Mouse (Mus musculus): Measurements from ENCODE around the gene Scai.
"Not testable (repeated sequence)": the region's sequence is repeated elsewhere in the genome, so short reads cannot be mapped to it uniquely, and the experiment has no call there.

Scai gene

DNA sequence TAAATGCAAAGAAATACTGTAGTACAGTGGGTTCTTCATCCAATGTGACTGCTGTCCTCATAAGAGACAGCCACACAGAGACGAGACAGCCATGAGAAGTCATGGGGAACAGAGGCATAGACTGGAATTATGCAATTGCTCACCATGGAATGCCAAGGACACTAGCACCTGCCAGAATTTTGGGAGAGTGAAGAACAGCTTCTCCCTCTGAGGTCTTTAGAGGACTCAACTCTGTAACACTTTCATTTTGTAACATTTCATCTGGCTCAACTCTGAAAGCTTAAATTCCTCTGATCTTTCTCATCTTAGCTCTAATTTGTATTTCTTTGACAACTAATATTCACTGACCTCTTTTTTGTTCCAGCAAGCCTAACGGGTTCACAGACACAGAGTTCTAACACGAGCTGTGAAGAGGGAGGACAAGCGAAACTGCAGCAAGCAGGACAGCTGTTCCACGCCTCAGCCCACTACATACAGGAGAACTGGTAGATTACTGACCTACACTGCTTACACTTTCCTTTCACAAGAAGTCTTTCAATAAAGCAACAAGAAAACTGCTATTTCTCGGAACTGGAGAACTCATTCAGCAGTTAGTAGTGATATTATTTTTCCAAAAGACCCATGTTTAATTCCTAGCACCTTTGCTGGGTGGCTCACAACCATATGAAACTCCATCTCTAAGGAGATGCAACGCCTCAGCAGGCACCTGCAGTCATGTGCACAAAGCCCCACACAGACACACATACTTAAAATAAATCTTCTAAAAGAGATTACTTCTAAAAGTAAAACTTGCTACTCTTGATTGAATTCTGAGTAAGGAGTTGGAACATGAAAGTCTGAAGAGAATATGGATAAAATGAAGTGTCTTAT, 49.7 kb downstream of the Scai start:
- DNase-seq (ENCODE audit: low spot score in 2 of 2), result no peak

DNA sequence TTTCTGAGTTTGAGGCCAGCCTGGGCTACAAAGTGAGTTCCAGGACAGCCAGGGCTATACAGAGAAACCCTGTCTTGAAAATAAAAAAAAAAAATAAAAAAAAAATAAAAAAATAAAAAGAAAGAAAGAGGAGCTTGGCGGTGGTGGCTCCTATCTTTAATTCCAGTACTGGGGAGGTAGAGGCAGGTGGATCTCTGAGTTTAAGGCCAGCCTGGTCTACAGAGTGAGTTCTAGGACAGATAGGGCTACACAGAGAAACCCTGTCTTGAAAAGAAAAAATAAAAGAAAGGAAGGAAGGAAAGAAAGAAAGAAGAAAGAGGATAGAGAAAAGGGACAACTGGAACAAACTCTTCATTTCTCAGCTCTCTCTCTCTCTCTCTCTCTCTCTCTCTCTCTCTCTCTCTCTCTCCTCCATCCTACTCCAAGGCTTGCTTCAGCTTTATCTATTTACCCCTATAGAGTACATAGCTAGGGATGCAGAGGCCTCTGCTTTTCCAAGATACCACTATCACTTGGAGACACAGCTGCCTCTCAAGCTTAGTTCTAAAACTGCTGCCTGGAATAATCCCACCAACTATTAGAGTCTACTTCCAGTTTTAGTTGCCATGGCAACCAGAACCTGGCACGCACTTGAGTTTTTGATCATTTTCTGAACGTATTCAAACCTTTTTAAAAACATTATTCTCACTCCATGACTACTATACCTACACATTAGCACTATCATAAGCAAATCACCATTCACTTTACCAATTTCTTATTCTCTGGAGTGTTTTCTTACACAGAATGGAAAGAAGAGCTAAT, 60.8 kb downstream of the Scai start:
- peak in 1 of 2 experiments; percentile 12 for DNase-seq (ENCODE audit: low spot score in 2 of 2)

DNA sequence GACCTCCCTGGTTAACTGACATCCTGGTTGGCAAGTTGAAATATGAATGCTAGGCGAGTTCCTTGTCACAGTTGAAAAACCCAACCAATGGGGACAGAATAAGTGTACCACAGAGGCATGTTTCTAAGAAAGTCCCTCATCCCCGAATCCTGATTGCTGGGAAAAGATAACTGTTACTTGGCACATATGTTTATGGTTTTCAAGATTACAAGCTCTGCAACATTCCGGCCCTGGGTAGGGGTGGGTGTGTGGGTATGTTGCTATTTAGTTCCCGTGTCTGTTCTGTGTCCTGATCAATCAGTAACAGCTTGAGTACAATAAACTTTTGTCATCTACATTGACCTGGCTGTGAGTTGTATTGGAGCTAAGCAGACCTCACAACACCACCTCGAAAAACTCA, 66.4 kb downstream of the Scai start:
- no peak for DNase-seq (ENCODE audit: low spot score in 2 of 2)

DNA sequence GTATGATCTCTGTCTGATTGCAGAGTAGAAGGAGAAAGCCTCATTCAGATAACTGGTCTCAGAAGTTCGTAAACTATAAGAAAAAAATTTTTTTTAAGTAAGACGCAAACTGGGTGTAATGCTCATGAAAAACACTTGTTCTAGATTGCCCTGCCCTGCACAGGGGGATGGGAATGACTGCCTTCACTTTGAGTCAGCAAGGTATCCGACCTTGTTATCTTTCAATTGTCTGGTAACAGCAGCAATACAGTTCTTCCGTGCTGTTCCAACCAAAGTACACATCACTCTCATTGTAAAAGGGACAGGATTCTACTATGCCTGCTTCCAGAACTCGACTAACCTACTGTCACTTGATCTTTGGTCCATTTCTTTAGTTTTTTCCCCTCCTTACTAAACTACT, 69.4 kb downstream of the Scai start:
- DNase-seq (ENCODE audit: low spot score in 2 of 2), result no peak

DNA sequence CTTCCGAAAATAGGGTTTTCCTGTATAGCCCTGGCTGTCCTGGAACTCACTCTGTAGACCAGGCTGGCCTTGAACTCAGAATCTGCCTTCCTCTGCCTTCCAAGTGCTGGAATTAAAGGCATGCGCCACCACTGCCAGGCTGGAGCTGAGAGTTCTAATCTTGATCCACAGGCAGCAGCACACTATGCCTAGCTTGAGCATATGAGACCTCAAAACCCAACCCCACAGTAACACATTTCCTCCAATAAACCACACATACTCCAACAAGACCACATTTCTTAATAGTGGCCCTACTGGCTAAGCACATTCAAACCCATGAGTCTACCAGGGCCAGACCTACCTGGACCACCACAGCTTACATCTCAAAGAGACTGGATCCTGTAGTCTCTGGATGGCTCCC, 74.0 kb downstream of the Scai start:
- DNase-seq (ENCODE audit: low spot score in 2 of 2), result no peak

DNA sequence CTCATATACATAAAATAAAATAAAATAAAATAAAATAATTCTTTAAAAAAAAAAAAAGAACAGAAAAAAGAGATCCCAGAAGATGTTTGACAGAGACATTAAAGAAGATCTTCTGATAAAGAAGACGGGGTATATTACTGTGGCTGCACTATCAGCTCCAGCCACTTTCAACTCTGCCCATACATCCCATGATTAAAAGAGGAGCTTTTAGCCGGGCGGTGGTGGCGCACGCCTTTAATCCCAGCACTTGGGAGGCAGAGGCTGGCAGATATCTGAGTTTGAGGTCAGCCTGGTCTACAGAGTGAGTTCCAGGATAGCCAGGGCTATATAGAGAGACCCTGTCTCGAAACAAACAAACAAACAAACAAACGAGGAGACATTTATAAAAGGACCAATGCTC, 76.4 kb downstream of the Scai start:
- DNase-seq (ENCODE audit: low spot score in 2 of 2), result no peak

DNA sequence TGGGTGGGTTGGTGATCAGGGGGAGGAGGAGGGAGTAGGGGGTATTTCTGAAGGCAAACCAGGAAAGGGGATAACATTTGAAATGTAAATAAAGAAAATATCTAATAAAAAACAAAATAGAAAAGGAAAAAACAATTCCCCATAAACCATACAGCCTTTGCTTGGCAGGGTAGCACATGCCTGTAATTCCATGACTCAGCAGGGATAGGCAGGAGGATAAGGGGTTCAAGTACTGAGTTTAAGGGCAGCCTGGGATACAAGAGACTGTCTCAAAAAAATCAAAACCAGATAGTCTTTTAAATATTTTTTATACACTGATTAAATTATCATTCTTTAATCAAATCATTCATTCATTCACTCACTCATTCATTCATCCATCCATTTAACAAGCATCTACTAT, 80.0 kb downstream of the Scai start:
- no peak for DNase-seq (ENCODE audit: low spot score in 2 of 2)

DNA sequence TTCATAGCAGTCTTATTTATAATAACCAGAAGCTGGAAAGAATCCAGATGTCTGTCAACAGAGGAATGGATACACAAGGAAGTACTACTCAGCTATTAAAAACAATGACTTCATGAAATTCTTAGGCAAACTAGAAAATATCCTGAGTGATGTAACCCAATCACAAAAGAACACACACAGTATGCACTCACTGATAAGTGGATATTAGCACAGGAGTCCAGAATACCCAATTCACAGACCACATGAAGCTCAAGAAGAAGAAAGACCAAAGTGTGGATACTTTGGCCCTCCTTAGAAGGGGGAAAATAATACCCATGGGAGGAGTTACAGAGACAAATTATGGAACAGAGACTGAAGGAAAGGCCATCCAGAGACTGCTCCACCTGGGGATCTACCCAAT, 80.8 kb downstream of the Scai start:
- DNase-seq (ENCODE audit: low spot score in 2 of 2), result not testable (repeated sequence)

DNA sequence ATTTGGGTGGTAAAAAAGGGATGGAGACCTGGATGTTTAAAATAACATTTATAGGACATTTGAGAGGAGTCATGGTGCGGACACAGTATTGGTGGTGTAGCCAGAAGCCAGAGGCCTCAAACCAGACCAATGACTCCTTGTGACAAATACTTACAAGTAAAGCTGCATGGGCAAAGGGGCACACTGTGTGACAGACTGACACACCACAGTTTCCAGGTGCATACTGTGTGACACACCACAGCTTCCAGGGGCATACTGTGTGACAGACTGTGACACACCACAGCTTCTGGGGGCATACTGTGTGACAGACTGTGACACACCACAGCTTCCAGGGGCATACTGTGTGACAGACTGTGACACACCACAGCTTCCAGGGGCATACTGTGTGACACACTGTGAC, 90.6 kb downstream of the Scai start:
- DNase-seq (ENCODE audit: low spot score in 2 of 2), result not testable (repeated sequence)

DNA sequence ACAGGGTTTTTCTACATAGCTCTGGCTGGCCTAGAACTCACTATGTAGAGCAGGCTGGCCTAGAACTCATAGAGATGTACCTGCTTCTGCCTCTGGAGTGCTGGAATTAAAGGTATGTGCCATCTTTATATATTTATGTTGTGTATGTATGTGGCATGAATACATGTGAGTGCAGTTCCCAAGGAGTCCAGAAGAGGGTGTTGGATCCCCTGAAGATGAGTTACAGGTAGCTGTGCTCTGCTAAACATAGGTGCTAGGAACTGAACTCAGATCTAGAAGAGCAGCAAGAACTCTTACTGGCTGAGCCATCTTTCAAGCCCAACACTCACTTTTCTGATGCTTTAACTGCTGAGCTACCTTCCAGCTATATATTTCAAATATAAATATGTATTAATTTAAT, 92.5 kb downstream of the Scai start:
- no peak for DNase-seq (ENCODE audit: low spot score in 2 of 2)

DNA sequence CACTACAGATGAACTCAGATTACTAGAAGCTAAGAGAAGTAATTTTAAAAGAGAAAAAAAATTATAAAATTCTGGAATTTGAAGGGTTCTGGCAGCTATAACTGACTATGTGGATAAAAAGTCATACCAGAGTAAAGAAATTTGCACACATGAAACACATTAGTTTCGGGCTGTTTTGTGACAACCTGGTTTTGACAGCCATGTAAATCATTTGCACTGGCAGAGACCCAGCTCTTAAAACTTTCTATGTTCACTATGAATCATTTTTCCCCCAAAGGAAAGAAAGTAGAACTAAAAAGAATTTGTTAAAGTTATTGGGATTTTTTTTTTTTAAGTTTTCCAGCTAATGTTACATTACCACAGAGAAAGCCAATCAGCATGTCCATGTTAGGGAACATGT, 98.6 kb downstream of the Scai start:
- DNase-seq (ENCODE audit: low spot score in 2 of 2), result no peak

DNA sequence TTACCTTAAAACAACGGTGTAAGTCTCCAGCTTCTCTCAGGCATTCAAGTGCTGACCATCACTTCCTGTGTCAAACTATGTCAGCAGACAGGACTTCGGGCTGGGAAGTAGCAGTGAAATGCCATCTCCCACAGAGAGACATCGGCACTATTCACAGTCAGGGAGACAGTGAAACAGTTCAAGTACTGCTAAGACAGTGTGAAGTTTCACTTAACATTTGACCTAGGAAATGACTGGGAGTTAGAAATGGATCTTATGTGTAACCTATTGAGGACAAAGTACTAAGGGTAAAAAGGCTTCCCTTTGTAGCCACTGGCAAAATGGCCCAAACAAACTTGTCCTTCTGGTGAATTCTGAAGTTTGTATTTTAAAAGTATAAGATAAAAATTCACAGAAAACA, 107.8 kb downstream of the Scai start:
- DNase-seq (ENCODE audit: low spot score in 2 of 2), result no peak

DNA sequence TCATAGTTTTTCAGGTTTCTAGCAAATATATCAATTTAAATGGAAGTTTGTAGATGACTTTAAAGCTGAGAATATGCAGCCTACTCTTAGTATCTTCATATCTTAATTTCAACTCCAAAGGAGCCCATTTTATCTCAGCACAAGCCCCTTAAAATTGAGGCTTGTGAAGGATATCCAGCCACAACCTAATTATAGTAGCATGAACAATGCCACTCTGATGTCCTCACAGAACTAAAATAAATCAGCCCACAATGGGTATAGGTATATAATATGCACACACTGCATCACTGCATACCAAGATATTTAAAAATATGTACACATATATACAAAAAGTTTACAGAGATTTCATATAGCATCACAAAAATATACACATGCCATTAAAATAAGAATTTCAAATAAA, 119.9 kb downstream of the Scai start:
- DNase-seq (ENCODE audit: low spot score in 2 of 2), result no peak

DNA sequence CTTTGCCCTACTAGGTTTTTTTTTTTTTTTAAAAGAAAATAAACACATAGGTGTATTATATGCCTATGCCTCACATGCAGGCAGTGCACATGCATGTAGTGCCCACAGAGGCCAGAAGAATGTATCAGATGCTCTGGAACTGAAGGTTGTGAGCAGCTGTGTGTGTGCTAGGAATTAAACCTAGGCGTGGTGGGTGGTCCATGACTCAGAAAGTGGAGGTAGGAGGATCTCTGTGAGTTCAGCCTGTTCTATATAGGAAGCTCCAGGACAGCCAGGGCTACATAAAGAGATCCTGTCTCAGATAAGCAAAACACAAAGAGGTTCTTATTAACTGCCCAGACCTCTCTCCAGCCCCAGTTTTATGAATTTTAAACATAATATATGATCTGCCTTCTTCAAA, 121.4 kb downstream of the Scai start:
- DNase-seq (ENCODE audit: low spot score in 2 of 2), result no peak

DNA sequence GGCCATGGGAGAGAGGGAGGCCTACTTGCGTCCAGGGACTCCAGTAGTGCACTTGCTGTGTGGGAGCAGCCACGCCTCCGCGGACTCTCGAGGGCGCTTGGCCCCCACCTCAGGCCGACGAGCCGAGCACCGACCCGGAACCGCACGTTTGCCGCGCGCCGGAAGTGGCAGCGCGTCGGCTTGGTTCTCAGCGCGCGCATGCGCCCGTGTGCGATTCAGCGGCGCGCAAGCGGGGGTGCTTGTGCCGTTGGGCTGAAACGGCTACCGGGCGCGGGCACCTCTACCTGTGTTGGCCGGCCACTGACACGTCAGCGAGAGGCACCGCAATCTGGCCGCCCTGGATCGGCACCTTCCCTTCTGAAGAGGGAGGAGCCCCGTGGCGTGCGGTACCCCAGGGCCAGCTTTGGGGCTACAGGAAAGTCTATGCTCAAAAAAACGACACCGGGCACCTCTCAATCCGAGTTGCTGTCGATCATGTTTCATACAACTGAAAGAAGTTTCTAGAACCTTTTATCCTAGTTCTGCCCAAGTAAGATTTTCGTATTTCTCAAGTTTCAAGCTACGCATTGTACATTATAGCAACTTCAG, 125.0 kb downstream of the Scai start, which contains the start of gene Golga1:
TSS of gene Golga1 (minus strand) at position 142 of the 588 bp plus-strand sequence.
- DNase-seq (ENCODE audit: low spot score in 2 of 2), result peak; percentile 89 to 91

DNA sequence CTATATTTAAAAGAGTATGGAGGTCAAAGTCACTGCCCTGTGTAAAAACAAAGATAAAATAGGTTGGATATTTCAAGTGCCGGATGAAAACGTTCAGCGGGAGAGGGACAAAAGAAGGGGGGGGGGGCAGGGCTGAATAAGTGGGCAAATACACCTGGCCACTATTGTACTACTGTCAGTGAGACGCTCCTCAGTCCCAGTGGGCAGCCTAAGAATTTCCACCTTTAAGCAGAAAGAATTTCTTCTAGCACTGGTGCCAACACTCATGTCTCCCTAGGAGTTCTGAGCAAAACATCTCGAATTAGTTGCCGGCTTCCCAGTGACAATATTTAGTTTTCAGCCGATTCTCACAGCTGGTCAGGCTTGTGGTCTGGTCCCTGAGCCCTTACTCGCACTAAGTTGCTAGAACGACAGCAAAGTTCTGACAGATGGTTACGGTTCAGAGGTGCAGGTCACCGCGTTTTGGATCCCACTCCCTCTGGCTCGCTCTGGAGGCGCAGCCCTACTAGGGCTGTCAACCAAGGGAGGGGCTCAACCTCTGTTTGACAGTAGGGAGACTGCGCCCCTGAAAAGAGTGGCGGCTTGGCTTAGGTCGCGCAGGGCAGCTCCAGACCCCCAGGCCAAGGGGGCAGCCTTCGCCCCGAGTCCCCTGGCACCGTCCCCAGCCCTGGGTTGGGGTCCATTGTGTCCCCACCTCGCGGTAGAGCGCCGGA, 125.7 kb downstream of the Scai start:
- peak in 1 of 2 experiments; percentile 1 for DNase-seq (ENCODE audit: low spot score in 2 of 2)

DNA sequence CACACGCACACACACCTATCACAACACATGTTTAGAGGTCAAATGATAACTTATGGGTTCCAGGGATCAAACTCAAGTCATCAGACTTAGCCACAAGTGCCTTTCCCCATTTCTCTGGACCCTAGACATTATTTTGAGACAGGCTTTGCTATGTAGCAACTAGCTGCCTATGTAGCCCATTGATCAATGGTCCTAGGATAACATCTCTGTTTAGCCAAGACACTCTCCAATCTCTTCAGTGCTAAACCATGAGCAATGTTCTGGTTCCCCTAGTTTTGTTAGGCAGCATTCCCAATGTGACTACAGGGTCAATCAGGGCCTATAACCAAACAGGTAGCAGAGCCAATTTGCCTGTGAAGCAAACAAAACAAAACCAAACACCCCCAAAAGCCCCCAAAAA, 142.0 kb downstream of the Scai start:
- DNase-seq (ENCODE audit: low spot score in 2 of 2), result no peak

DNA sequence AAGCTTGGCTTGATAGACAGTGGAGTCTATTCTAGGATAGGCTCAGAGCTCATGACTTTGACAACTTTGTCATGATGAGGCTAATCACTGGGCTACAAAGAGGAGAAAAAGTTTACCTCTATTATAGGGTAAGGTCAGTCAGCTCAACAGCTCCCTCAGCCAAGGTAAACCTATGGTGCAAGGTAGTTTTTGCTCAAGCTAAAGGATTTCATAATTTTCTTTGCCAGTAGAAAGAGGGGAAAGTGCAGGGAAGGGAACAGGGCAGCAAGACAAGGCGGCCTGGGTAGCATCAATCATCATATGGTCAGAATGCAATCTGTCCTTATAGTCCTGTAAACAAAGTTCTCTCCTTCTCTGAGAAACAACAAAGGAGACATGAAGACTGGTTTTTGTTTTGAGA, 150.3 kb downstream of the Scai start:
- DNase-seq (ENCODE audit: low spot score in 2 of 2), result no peak

DNA sequence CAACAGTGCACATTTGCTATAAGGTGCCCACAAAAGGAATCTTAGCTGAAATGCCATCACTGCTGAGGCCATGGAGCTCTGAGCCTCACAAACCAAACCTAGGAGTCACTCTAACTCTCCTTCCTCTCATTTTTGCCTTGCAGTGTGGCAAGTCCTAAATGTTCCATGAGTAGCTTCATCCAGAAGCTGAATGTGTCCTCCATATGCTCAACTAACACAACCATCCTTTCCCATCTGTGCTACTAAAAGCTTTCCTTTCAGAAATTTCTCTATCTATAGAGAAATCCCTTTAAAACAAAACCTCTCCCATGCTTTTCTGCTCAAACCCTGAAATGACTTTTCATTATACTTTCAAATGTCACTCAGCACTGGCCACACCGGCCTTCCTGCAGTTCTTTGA, 158.9 kb downstream of the Scai start:
- DNase-seq (ENCODE audit: low spot score in 2 of 2), result no peak

DNA sequence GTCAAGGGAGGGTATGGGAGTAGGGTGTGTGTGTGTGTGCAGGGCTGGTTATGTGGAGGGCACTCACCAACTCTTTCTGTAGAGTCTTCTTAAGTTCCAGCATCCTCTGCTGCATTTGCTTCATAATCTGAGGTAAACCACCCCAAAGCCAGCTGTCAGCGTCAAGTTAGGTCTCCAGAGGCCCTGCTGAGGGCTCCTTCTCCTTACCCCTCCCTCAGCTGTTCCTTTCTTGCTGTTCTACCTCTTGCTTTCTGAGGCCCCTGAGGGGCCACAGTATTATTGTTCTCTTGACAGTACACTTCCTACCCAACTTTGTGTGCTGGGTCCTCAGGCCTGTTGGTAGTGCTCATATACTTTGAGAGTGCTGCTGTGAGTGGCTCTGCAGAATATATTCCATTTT, 170.5 kb downstream of the Scai start:
- DNase-seq (ENCODE audit: low spot score in 2 of 2), result peak; percentile 44 to 56

DNA sequence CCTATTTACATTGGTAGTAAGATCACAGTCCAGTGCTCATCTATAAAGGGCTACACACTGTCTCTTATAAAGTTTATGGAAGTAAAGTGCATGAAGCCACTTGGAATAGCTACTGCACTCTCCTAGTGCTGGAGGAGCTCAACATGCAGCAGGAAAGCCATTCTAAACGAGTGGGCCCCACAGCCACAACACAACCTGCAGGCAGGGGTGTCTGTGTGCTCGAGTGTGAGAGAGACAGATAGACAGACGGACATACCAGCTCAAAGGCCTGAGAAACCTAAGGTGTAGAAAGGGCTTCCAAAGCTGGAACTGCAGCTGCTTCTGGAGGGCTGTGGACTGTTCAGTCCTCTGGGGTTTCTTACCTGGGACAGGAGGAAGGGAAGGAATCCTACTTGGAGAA, 174.0 kb downstream of the Scai start:
- DNase-seq (ENCODE audit: low spot score in 2 of 2), result no peak

Measured in spleen, postnatal 36 days (tissue).